Mouse (Mus musculus) G1E (cell line): ENCODE data around the gene Cbx4.

Experiments used
- CTCF ChIP-seq: IDR thresholded peaks from 2 replicates; pipeline ENCODE4 v1.5.1; 2012; ENCODE audit warnings: low read depth, low read length, inconsistent platforms, mixed read lengths
- GATA1 ChIP-seq: IDR thresholded peaks from 2 replicates; pipeline ENCODE4 v1.6.1; 2012; ENCODE audit warnings: borderline replicate concordance, low read length, inconsistent platforms, mixed read lengths
- POLR2AphosphoS5 ChIP-seq: IDR thresholded peaks from 2 replicates; pipeline ENCODE4 v1.6.1; 2012; ENCODE audit warnings: low read depth, low read length, inconsistent platforms; ENCODE audit not compliant: insufficient replicate concordance
- TAL1 ChIP-seq: conservative IDR thresholded peaks from 2 replicates; pipeline ENCODE4 v1.6.1; 2012; ENCODE audit warnings: low read depth, low read length, inconsistent platforms, mixed read lengths

DNA sequence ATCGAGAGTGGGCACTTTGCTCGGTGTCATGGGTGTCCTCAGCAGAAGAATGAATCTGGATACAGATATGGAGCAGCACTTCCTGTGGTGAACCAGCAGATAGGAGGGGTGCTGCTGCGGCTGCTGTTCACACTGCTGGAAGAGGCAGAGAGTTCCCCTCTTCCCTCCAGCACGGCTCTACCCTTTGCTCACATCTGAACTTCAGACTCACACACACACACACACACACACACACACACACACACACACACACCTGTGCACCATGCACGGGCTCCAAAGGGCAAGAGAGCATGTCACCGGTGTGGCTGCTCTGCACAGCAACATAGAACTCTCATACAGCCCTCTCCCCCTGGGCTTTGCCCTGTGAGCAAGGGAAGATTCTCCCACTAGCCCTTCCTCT, 20.3 kb upstream of the Cbx4 start:
- TF ChIP-seq TAL1 (no peak), CTCF (no peak), GATA1 (no peak), POLR2AphosphoS5 (no peak)
